Mouse (Mus musculus): ENCODE results near the gene Rhobtb3. TPM values are rescaled to one million over a fixed set of nuclear protein-coding genes. Genes with fewer than 3 reads are reported as not detected.

The Rhobtb3 gene
- polyA plus RNA-seq, 1 experiment, result 10.8 TPM

Other genes with a start within 250 kb of the Rhobtb3 start
- gene Ell2, start 237.2 kb downstream of the Rhobtb3 start, polyA plus RNA-seq (2012; rRNA removed), result 7.6 and 8.2 TPM in 2 replicates
- gene Glrx, start 104.1 kb downstream of the Rhobtb3 start, polyA plus RNA-seq (2012; rRNA removed), result 58.3 and 58.4 TPM in 2 replicates
- 0.45 and 0.60 TPM in 2 replicates for gene Spata9, start 23.2 kb upstream of the Rhobtb3 start, polyA plus RNA-seq (2012; rRNA removed)
- 9.7 and 11.3 TPM in 2 replicates for gene Rfesd, start 74.8 kb upstream of the Rhobtb3 start, polyA plus RNA-seq (2012; rRNA removed)
- gene Gpr150, start 113.1 kb upstream of the Rhobtb3 start, polyA plus RNA-seq (2012; rRNA removed), result 0.15 TPM in 1 of 2 replicates, not detected in the other
- gene Arsk, start 154.7 kb upstream of the Rhobtb3 start, polyA plus RNA-seq (2012; rRNA removed), result 7.2 and 7.8 TPM in 2 replicates
- 7.2 and 9.3 TPM in 2 replicates for gene Ttc37, start 154.8 kb upstream of the Rhobtb3 start, polyA plus RNA-seq (2012; rRNA removed)